Mouse (Mus musculus) embryonic facial prominence, embryonic 14.5 days (tissue): ENCODE results near the gene Eps15. TPM values are rescaled to one million over a fixed set of nuclear protein-coding genes. Genes with fewer than 3 reads are reported as not detected.
A peak's percentile ranks its signal among the peaks of the same experiment; 100 is the strongest.

ENCODE experiments used
- ATAC-seq: fragments of 200-750 bp; cut with Nextera tagmentation; 2 replicates; pipeline ENCODE4 v1.8.0; 2017; ENCODE audit warnings: low read depth, moderate number of reproducible peaks, moderate TSS enrichment
- DNase-seq: peaks from one replicate; pipeline ENCODE4 v3.0.0-alpha.2; 2015; ENCODE audit warnings: low spot score
- H3K27ac ChIP-seq: fragments of 300-500 bp; sonication (generic); replicated peaks from 2 replicates; pipeline ENCODE4 v1.5.1; 2014; ENCODE audit warnings: low read depth, mild to moderate bottlenecking, low read length, moderate library complexity
- H3K27me3 ChIP-seq: fragments of 300-500 bp; sonication (generic); replicated peaks from 2 replicates; pipeline ENCODE4 v1.6.1; 2014; ENCODE audit warnings: low read length; ENCODE audit not compliant: control insufficient read depth, insufficient read depth
- H3K36me3 ChIP-seq: fragments of 300-500 bp; sonication (generic); 2 replicates; pipeline ENCODE4 v1.6.1; 2014; ENCODE audit warnings: low read length, mixed read lengths; ENCODE audit not compliant: control insufficient read depth, insufficient read depth
- H3K4me1 ChIP-seq: fragments of 300-500 bp; sonication (generic); 2 replicates; pipeline ENCODE4 v1.6.1; 2014; ENCODE audit warnings: antibody characterized with exemption, low read length; ENCODE audit not compliant: control insufficient read depth, insufficient read depth
- H3K4me2 ChIP-seq: fragments of 300-500 bp; sonication (generic); 2 replicates; pipeline ENCODE4 v1.6.1; 2014; ENCODE audit warnings: low read depth, mild to moderate bottlenecking, low read length, moderate library complexity, mixed read lengths
- H3K4me3 ChIP-seq: fragments of 300-500 bp; sonication (generic); 2 replicates; pipeline ENCODE4 v1.5.1; 2014; ENCODE audit warnings: low read depth, mild to moderate bottlenecking, low read length
- H3K9ac ChIP-seq: fragments of 300-500 bp; sonication (generic); 2 replicates; pipeline ENCODE4 v1.6.1; 2014; ENCODE audit warnings: low read depth, mild to moderate bottlenecking, low read length, moderate library complexity, mixed read lengths
- H3K9me3 ChIP-seq: fragments of 300-500 bp; sonication (generic); 2 replicates; pipeline ENCODE4 v1.6.1; 2016; ENCODE audit warnings: low read length; ENCODE audit not compliant: control insufficient read depth
- WGBS: fragments of 180-500 bp; shearing (Covaris S2); extraction: QIAGEN DNeasy Blood & Tissue Kit; methylation state at CpG from one replicate; pipeline ENCODE4 v1.1.7; 2014; 5-methylcytosine and 5-hydroxymethylcytosine counted together
- polyA plus RNA-seq: library from polyadenylated mRNA; unstranded; fragments of >200 nt; fragmentation: Nextera tagmentation; extraction: Ambion mirVana; gene quantifications from 2 replicates; pipeline ENCODE4 v1.2.1, GENCODE M21; 2014

Gene Eps15
- polyA plus RNA-seq, 1 experiment from 2014 or later, result 40.9 TPM

DNA sequence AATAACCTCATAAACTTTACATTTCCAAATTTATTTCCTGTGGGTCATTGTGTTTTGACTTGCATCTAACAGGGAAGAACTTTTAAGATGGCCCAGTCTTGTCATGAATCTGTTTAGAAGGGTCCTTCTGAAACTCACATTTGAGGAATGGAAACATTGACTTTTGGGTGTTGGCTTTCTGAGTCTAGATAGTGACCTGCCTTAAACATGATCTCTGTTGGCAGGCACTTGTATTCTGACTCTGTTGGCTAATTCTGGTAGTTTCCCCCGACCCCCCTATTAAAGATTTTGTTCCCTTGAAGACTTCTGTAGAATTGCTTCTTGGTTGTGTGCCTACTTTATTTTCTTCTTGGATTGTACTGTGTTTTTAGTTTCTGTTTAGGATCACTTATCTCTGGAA lies 1.9 kb downstream of the Eps15 start:
- 76% methylated on average over 1 of the region's 1 CpGs for WGBS
- DNase-seq (no peak), ATAC-seq (no peak)
- H3K9ac ChIP-seq, result no peak overlapping the region
- H3K27ac ChIP-seq, result no peak overlapping the region
- H3K4me2 ChIP-seq, result peak overlapping the region; percentile 23; the same call in 1 of the 2 replicates
- no peaks in the 10 kb centered on the region for H3K27me3 ChIP-seq
- no peak overlapping the region for H3K4me3 ChIP-seq
- peaks cover 12% of the 10 kb centered on the region; the same call in 1 of the 2 replicates for H3K4me1 ChIP-seq
- no peaks in the 10 kb centered on the region for H3K36me3 ChIP-seq
- H3K9me3 ChIP-seq, result no peaks in the 10 kb centered on the region

DNA sequence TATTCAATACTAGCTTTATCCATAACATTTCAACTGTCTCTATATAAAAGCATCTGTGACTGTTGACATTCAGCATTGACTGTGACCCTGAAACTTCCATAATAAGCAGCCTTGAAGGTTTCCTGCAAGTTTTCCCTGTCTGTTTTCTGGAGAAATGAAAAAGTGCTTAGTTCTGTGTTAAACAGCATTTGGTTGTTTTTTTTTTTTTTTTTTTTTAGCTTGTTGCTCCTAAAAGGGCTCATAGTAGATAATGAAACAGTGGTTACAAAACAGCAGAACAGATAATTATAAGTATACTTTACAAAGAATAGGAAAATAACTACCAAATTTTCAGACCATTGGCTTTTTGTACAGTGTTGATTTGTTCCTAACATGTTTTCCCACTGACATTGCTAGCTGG lies 14.6 kb downstream of the Eps15 start:
- no peak overlapping the region for H3K9ac ChIP-seq
- no peak overlapping the region for H3K4me3 ChIP-seq
- H3K27ac ChIP-seq, result no peak overlapping the region
- no peaks in the 10 kb centered on the region for H3K9me3 ChIP-seq
- DNase-seq (no peak), ATAC-seq (no peak)
- H3K27me3 ChIP-seq, result no peaks in the 10 kb centered on the region
- peaks cover 5% of the 10 kb centered on the region; the same call in 1 of the 2 replicates for H3K36me3 ChIP-seq
- no peaks in the 10 kb centered on the region for H3K4me1 ChIP-seq
- H3K4me2 ChIP-seq, result no peak overlapping the region

DNA sequence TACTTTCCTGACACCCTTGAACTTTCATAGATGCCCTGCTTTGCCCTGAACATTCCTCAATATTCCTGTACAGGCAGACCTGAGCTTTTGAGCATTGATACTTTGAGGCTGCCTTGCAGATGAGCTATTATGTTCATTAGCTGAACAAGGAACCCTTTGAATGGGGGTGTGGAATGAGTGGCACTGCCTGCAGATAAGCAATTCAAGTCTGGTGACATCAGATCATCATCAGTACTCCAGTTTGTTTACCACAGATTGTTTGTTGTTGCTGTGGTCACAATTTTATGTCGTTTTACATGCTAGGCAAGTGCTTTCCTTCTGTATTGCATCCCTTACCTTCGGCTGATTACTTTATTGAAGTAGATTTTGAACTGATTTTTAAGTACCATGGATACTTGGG lies 16.4 kb downstream of the Eps15 start:
- Histone ChIP-seq H3K27me3 (no peaks in the 10 kb centered on the region), H3K9me3 (no peaks in the 10 kb centered on the region), H3K9ac (no peak overlapping the region), H3K4me2 (no peak overlapping the region), H3K4me1 (no peaks in the 10 kb centered on the region), H3K36me3 (peaks cover 5% of the 10 kb centered on the region; the same call in 1 of the 2 replicates), H3K27ac (no peak overlapping the region), H3K4me3 (no peak overlapping the region)
- DNase-seq (no peak), ATAC-seq (no peak)
- 77% methylated on average over 2 of the region's 2 CpGs for WGBS

DNA sequence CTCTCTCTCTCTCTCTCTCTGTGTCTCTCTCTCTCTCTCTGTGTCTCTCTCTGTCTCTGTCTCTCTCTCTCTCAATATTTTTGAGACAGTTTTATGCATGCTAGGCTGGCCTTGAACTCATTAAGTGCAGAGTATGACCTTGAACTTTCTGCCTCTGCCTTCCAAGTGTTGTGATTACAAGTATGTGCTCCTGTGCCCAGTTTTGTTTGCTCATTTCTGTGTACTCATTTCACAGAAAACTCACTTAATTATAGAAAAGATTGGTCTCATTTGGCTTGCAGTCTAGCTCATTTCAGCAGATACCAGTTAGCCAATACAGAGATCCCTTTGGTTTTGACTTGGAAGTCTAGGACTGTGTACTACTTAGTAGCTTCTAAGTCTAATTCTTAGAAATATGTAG lies 19.1 kb downstream of the Eps15 start:
- H3K9me3 ChIP-seq, result no peaks in the 10 kb centered on the region
- peaks cover 5% of the 10 kb centered on the region; the same call in 1 of the 2 replicates for H3K36me3 ChIP-seq
- DNase-seq (no peak), ATAC-seq (no peak)
- H3K9ac ChIP-seq, result no peak overlapping the region
- no peak overlapping the region for H3K27ac ChIP-seq
- H3K4me1 ChIP-seq, result no peaks in the 10 kb centered on the region
- no peak overlapping the region for H3K4me2 ChIP-seq
- no peaks in the 10 kb centered on the region for H3K27me3 ChIP-seq
- no peak overlapping the region for H3K4me3 ChIP-seq

DNA sequence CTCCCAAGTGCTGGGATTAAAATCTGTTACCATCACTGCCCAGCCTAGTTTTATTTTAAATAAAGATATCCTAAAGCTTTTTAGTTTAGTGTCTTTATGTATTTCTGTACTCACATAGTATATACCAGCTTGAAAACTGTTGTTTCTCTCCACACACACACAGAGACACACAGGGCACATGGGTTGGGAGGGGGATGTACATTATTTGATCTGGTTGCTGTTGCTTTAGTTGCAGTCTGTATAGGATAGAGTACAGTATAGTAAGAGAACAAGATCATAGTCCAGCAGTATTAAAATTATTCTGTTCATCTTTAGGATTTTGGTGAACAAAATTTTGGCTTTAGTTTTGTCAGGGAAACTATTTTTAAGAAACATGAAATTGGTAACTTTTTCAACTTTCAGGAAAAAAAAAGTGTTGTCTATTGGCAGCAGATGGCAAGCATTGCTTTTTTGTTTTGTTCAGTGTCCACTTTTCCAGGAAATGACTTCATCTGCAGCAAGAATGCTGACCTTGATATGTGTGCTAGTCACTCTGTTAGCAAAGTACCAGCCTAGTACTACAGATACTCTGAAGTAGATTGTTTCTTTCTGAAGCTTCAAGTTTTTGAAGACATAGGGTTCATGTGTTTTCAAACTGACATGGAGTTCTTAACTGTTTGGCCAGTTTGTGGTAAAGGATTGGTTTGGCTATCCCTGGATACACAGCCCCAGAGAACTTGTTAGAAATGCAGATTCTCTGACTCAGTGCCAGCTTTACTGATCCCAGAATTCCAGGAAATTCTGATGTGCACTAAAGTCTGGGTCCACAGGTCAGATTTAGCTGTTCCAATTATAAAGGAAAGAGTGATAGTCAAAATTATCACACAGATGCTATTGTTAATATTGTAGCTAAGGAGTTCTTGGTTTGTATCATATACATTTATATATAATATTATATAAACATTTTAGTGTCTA lies 37.1 kb downstream of the Eps15 start:
- no peaks in the 10 kb centered on the region for H3K9me3 ChIP-seq
- no peak for ATAC-seq
- no peak overlapping the region for H3K9ac ChIP-seq
- H3K4me3 ChIP-seq, result no peak overlapping the region
- no peaks in the 10 kb centered on the region for H3K27me3 ChIP-seq
- H3K4me1 ChIP-seq, result no peaks in the 10 kb centered on the region
- no peak overlapping the region for H3K4me2 ChIP-seq
- no peak overlapping the region for H3K27ac ChIP-seq
- no peak for DNase-seq
- peaks cover 30% of the 10 kb centered on the region for H3K36me3 ChIP-seq

DNA sequence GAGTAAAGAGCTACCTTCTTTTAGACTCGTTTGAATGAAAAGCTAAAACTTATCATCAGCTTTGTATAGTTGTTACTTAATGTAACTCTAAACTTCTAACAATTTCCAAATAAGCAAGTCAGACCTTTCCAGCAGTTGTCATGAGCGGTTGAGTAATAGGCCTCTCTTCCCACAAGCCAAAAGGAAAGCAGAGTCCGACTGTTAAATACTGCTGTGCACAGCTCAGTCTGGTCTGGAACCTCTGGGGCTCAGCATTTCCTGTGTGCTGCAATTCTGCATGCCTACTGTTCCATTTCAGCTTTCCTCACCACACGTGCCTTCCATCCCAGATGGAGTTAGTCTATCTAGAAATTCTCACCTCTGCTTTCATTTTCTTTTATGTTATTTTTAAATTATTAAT lies 56.7 kb downstream of the Eps15 start:
- Histone ChIP-seq H3K4me1 (no peaks in the 10 kb centered on the region; the same call in 1 of the 2 replicates), H3K4me2 (no peak overlapping the region), H3K9me3 (no peaks in the 10 kb centered on the region), H3K27me3 (no peaks in the 10 kb centered on the region), H3K9ac (no peak overlapping the region), H3K4me3 (no peak overlapping the region), H3K27ac (no peak overlapping the region), H3K36me3 (peaks cover 36% of the 10 kb centered on the region)
- no peak for ATAC-seq
- 84% methylated on average over 4 of the region's 4 CpGs for WGBS
- no peak for DNase-seq

DNA sequence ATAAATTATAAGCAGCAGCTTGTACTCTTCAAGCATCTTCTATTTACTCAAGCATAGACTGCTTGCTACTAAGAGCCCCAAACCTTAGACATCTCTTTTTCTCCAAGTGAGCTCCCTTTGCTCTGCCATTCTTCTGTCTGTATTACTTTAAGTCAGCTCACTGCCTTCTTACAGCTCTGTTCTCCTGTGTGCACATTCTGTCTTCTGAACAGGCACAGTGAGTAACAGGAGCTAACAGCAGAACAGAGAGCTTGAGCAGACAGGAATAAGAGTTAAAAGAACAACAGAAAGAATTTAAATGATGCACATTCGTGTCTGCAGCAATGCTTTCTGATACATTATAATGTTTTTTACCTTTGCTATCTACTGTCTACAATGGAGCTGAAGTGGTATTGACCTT lies 61.2 kb downstream of the Eps15 start:
- H3K27ac ChIP-seq, result no peak overlapping the region
- H3K36me3 ChIP-seq, result peaks cover 12% of the 10 kb centered on the region; the same call in 1 of the 2 replicates
- no peak overlapping the region for H3K4me2 ChIP-seq
- WGBS, result 49% methylated on average over 1 of the region's 1 CpGs
- DNase-seq, result no peak
- H3K4me1 ChIP-seq, result no peaks in the 10 kb centered on the region; the same call in 1 of the 2 replicates
- H3K9me3 ChIP-seq, result no peaks in the 10 kb centered on the region
- H3K9ac ChIP-seq, result no peak overlapping the region
- H3K4me3 ChIP-seq, result no peak overlapping the region
- H3K27me3 ChIP-seq, result no peaks in the 10 kb centered on the region
- ATAC-seq, result no peak

DNA sequence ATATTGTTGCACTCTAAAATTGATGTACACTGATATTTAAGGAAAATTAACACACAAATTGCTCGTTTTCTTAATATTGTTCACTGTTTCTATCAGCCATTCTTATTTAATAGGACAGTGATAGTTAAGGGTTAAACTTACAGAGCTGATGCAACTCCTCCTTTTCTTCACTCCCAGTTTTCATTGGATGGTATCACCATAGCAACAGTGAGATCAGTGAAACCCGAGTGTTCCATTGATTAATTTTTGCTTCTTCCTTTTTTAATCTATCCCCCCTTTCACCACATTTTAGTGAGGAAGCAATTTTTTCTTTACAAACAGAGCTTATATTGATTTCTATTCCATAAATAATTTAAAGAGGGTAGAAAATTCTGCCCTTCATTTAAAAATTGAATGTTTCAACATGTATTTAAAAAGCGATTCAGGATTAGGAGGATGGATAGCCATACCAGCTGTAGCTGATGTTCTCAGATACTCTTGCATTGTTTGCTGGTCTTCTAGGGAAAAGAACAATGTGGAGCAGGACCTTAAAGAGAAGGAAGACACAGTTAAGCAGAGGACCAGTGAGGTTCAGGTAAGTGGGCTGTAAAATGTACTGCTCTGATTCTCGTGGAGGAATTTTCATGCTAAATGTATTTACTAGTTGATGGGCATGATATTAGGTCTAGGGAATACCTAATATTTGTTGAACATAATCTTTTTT lies 62.9 kb downstream of the Eps15 start:
- H3K27ac ChIP-seq, result no peak overlapping the region

More for the DNA sequence above, 62.9 kb downstream of the Eps15 start:
- Histone ChIP-seq H3K9me3 (no peaks in the 10 kb centered on the region), H3K4me1 (no peaks in the 10 kb centered on the region; the same call in 1 of the 2 replicates), H3K4me2 (no peak overlapping the region), H3K9ac (no peak overlapping the region), H3K27me3 (no peaks in the 10 kb centered on the region), H3K36me3 (peaks cover 8% of the 10 kb centered on the region; the same call in 1 of the 2 replicates), H3K4me3 (peak overlapping the region; percentile 3; the same call in 1 of the 2 replicates)
- 46% methylated on average over 4 of the region's 4 CpGs for WGBS
- DNase-seq (peak; percentile 65), ATAC-seq (0 out of 2 replicates have a peak, but pooled peaks have one; percentile 44)
